ENCODE assay signal across 8 mouse cellular contexts in genomic region chr9:9238438-9239391, GRCm38 (mm10). TPM values are rescaled to one million over a fixed set of nuclear protein-coding genes. Genes with fewer than 3 reads are reported as not detected.
A peak's percentile ranks its signal among the peaks of the same experiment; 100 is the strongest.
DNase-seq lines count a peak whose midpoint lies in the region; ATAC-seq and TF ChIP-seq lines count a peak whose summit lies in the region.

TSS of gene Arhgap42 (minus strand) at chr9:9239101.

- intact Hi-C loops in heart, postnatal 36 days (cut with DNase I) = loop anchor here (5.0 to 10.0 kb wide), 4 partner anchors 46 to 186 kb away; no protein-coding TSS in a partner anchor

- H3K27ac ChIP-seq in liver, postnatal 0 days (ENCODE audit: low read depth) = peak within 1 kb of the TSS; percentile 87

- H3K36me3 ChIP-seq in liver, postnatal 0 days (replicated peaks; ENCODE audit: insufficient read depth, low read length) = no peaks in the 10 kb centered on the region

- under 1% methylated on average over 43 of the region's 78 CpGs for WGBS in liver, postnatal 0 days (ENCODE audit: insufficient replicate concordance)

- peak within 1 kb of the TSS; percentile 69 for H3K4me2 ChIP-seq in liver, postnatal 0 days (ENCODE audit: low read depth, low read length)

- peak within 1 kb of the TSS; percentile 69 for H3K9ac ChIP-seq in liver, postnatal 0 days (replicated peaks)

- H3K4me3 ChIP-seq in liver, postnatal 0 days (ENCODE audit: low read depth, low read length) = peak within 1 kb of the TSS; percentile 59

- no peak for DNase-seq in Patski (ENCODE audit: low read depth, low spot score)
- peak; percentile 2 for DNase-seq in cerebellum, adult 8-10 months
- DNase-seq in heart, postnatal 36 days = peak; percentile 68 to 77
- DNase-seq in layer of hippocampus, adult 18-20 months (ENCODE audit: low spot score in 2 of 2) = peak; percentile 19 to 30
- DNase-seq in liver, postnatal 0 days = peak; percentile 76
- peak; percentile 47 for DNase-seq in ovary, postnatal 10 days (ENCODE audit: low spot score)
- peak; percentile 24 for DNase-seq in urinary bladder, postnatal 10 days (ENCODE audit: low spot score)

- POLR2A ChIA-PET in Patski (lab: Charles Lee) = interaction anchor here (1.8 kb wide), 1 partner anchor 11 kb away, joined by 6 read pairs; no protein-coding TSS in a partner anchor

- peak; percentile 65 for ATAC-seq in Patski
- peak; percentile 70 for ATAC-seq in frontal cortex, adult (ENCODE audit: low TSS enrichment)
- peak; percentile 94 for ATAC-seq in liver, postnatal 0 days

- CTCF ChIA-PET in Patski (lab: Charles Lee) = interaction anchor here (1.0 to 2.2 kb wide), 9 partner anchors 10 to 212 kb away, joined by 3 to 12 read pairs (median 5); no protein-coding TSS in a partner anchor

- H3K4me1 ChIP-seq in liver, postnatal 0 days (ENCODE audit: insufficient read depth) = peaks cover 3% of the 10 kb centered on the region; the same call in 1 of the 2 replicates

- TF ChIP-seq EP300 in liver, postnatal 0 days (IDR thresholded peaks at IDR 0.05; ENCODE audit: low read depth) = no peak

- no peaks in the 10 kb centered on the region for H3K9me3 ChIP-seq in liver, postnatal 0 days (ENCODE audit: low read length)

- peak; percentile 85 for TF ChIP-seq CTCF in Patski (IDR thresholded peaks at IDR 0.05)
- peak; percentile 60 for TF ChIP-seq CTCF in liver, postnatal 0 days (IDR thresholded peaks at IDR 0.05; ENCODE audit: low read depth)

- H3K27me3 ChIP-seq in Patski = no peaks in the 10 kb centered on the region
- no peaks in the 10 kb centered on the region for H3K27me3 ChIP-seq in liver, postnatal 0 days (ENCODE audit: insufficient read depth, low read length)

- in situ Hi-C loops in Patski (cut with MboI; ENCODE audit: low pct_unique_long_range_greater_than_20kb) = loop anchor here (5.0 kb wide), 1 partner anchor 134 kb away; no protein-coding TSS in a partner anchor

RNA-seq across cellular contexts. Expression of gene Arhgap42, which starts in this region (rescaled TPM):
- 39.3 TPM for polyA plus RNA-seq in Patski (2021)
- total RNA-seq in heart, postnatal 36 days (2021) = 1 to 10 TPM; 7.4 to 9.4 TPM
- 1 to 10 TPM; 7.2 to 7.3 TPM for total RNA-seq in layer of hippocampus, adult 18-20 months (2021)
- 9.8 and 13.7 TPM in 2 replicates for polyA plus RNA-seq in liver, postnatal 0 days (2015; fragmentation: Nextera tagmentation; extraction: Ambion mirVana)
